ENCODE assay signal across 10 mouse cellular contexts in genomic region chr3:122467977-122468376, GRCm38 (mm10).
DNase-seq lines count a peak whose midpoint lies in the region; ATAC-seq lines count a peak whose summit lies in the region.
"Had no signal": no experiment of that assay in that cellular context is flagged by ENCODE, and none has a peak within 500 bp of the region (broad histone marks: within the 10 kb centered on the region; RNA-seq: fewer than 3 reads in every experiment).

No protein-coding gene starts in this region.

- peak; percentile 52 for DNase-seq in embryonic facial prominence, embryonic 11.5 days (ENCODE audit: low spot score)
- DNase-seq in embryonic facial prominence, embryonic 10.5 days (ENCODE audit: low spot score), result no peak
- DNase-seq in thymus, postnatal 0 days (ENCODE audit: low spot score), result peak; percentile 63
- no peak for DNase-seq in thymus, postnatal 36 days
- DNase-seq in embryo, embryonic 10.5 days (ENCODE audit: low spot score), result peak; percentile 61
- peak; percentile 25 for DNase-seq in thymus, postnatal 4 days
- DNase-seq in gastrocnemius, adult 8-10 months (ENCODE audit: low spot score in 2 of 2), result no peak
- DNase-seq in cerebellum, adult 9-11 months, result no peak

- H3K27ac ChIP-seq in embryonic facial prominence, embryonic 11.5 days (replicated peaks; ENCODE audit: low read depth, low read length), result no peak overlapping the region
- H3K27ac ChIP-seq in embryonic facial prominence, embryonic 10.5 days (replicated peaks), result no peak overlapping the region
- H3K27ac ChIP-seq: limb, embryonic 15.5 days; neural tube, embryonic 15.5 days had no signal

- no peaks in the 10 kb centered on the region for H3K36me3 ChIP-seq in embryonic facial prominence, embryonic 11.5 days (replicated peaks; ENCODE audit: control insufficient read depth, insufficient read depth, low read depth, low read length)
- H3K36me3 ChIP-seq in embryonic facial prominence, embryonic 10.5 days (replicated peaks), result no peaks in the 10 kb centered on the region
- H3K36me3 ChIP-seq: limb, embryonic 15.5 days; neural tube, embryonic 15.5 days had no signal

- H3K4me2 ChIP-seq in embryonic facial prominence, embryonic 11.5 days (ENCODE audit: low read depth, low read length), result no peak overlapping the region
- H3K4me2 ChIP-seq: limb, embryonic 15.5 days; neural tube, embryonic 15.5 days had no signal

- H3K4me3 ChIP-seq in embryonic facial prominence, embryonic 11.5 days (ENCODE audit: low read depth, low read length), result no peak overlapping the region
- no peak overlapping the region for H3K4me3 ChIP-seq in embryonic facial prominence, embryonic 10.5 days
- H3K4me3 ChIP-seq: limb, embryonic 15.5 days; neural tube, embryonic 15.5 days had no signal

- no peak overlapping the region for H3K9ac ChIP-seq in embryonic facial prominence, embryonic 11.5 days (replicated peaks; ENCODE audit: low read length)
- H3K9ac ChIP-seq: limb, embryonic 15.5 days; neural tube, embryonic 15.5 days had no signal

- no peaks in the 10 kb centered on the region for H3K27me3 ChIP-seq in embryonic facial prominence, embryonic 11.5 days (ENCODE audit: control insufficient read depth, insufficient read depth, low read length)
- no peaks in the 10 kb centered on the region for H3K27me3 ChIP-seq in embryonic facial prominence, embryonic 10.5 days (replicated peaks; ENCODE audit: low read depth, poor library complexity, severe bottlenecking)
- H3K27me3 ChIP-seq: neural tube, embryonic 15.5 days had no signal

- WGBS in embryonic facial prominence, embryonic 11.5 days, result 54% methylated on average over 2 of the region's 2 CpGs
- 61% methylated on average over 2 of the region's 2 CpGs for WGBS in embryonic facial prominence, embryonic 10.5 days

- no peak for ATAC-seq in embryonic facial prominence, embryonic 11.5 days (replicated peaks; ENCODE audit: insufficient number of reproducible peaks, low FRiP score, low TSS enrichment, low read depth)

- H3K9me3 ChIP-seq in embryonic facial prominence, embryonic 11.5 days (replicated peaks; ENCODE audit: control insufficient read depth, low read length), result no peaks in the 10 kb centered on the region
- H3K9me3 ChIP-seq in embryonic facial prominence, embryonic 10.5 days, result no peaks in the 10 kb centered on the region
- H3K9me3 ChIP-seq: limb, embryonic 15.5 days; neural tube, embryonic 15.5 days had no signal

- no peaks in the 10 kb centered on the region; the same call in 1 of the 2 replicates for H3K4me1 ChIP-seq in embryonic facial prominence, embryonic 11.5 days (ENCODE audit: control insufficient read depth, insufficient read depth, low read length)
- peaks cover 41% of the 10 kb centered on the region for H3K4me1 ChIP-seq in embryonic facial prominence, embryonic 10.5 days

Comparison
In these comparisons a context has a peak if more than half of its experiments do, and no peak if none do; other contexts are left out.
1. DNase-seq: peak in embryonic facial prominence, embryonic 11.5 days (single experiment), thymus, postnatal 0 days (single experiment), embryo, embryonic 10.5 days (single experiment) and thymus, postnatal 4 days (single experiment); none in embryonic facial prominence, embryonic 10.5 days (single experiment), thymus, postnatal 36 days (0 of 2), gastrocnemius, adult 8-10 months (0 of 2) and cerebellum, adult 9-11 months (single experiment).